Mouse (Mus musculus) urinary bladder, postnatal 25 days (tissue): ENCODE data around the gene Tspan17.
"Not testable (repeated sequence)": the region's sequence is repeated elsewhere in the genome, so short reads cannot be mapped to it uniquely, and the experiment has no call there.

Experiments used
- DNase-seq: peaks from one replicate; pipeline ENCODE4 v3.0.0; 2022; ENCODE audit warnings: low spot score

Gene Tspan17

GRCm38 (mm10) chr13:54760906-54761305 is 28.3 kb upstream of the Tspan17 start:
- DNase-seq, result no peak

DNA sequence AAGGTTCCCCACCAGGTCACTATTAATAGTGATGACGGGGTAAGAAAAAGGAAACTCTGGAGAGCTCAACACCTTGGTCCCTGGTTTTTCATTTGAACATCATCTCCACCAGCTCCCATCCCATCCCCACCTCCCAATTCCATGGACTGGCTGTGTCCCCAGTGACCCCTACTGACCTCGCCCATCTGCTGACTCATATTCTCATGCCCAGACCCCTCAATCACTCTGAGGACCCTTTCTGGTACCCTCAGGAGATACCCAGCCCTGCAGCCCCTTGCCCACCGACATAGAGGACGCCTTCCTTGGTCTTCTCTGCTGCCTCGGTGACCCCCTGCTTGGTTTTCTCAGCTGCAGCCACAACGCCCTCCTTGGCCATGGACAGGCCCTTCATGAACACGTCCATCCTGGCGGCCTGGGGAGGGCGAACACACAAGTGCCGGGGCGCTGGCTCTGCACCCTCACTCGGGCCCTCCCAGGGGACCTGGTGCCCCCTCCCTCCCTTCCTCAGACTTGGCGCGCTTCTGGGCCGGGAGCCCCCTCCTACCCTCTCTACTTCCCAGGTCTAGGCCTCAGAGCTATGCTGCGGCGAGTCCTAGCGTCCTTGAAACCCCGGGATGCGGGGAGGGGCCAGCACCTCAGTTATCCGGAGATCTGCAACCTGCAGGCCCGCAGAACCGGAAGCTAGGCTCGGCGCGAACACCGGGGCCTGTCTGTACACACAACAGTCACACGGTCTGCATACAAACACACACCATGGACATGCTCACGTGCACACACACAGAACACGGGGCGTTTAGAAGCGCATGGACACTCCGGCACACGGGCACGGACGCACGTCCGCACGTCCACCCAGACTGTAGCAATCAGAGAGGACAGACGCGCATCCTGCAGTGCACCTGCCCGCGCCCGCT is 23.6 kb upstream of the Tspan17 start:
- DNase-seq, result no peak

GRCm38 (mm10) chr13:54766192-54766768 is 22.9 kb upstream of the Tspan17 start, which contains the start of gene Sncb:
Sncb (minus strand) TSS chr13:54766595.
- peak; percentile 42 for DNase-seq

DNA sequence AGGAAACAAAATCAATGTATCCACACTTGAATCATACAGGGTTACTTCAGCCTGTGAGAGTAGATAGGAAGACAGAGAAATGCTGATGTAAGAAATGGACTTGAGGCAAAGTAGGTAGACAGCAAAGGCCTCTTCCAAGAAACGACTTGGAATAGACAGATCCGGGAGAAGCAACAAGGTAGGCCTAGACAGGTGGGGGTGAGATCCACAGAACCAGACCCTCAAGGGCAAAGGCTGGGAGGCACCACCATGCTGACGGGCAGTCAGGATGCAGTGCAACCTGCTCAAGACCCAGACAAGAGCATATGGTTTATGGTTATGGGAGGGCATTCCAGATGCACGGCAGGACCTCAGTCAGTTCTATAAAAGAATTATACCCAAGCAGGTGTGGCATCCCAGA is 22.2 kb upstream of the Tspan17 start:
- DNase-seq, result no peak

GRCm38 (mm10) chr13:54780592-54780991 is 8.6 kb upstream of the Tspan17 start:
- no peak for DNase-seq

DNA sequence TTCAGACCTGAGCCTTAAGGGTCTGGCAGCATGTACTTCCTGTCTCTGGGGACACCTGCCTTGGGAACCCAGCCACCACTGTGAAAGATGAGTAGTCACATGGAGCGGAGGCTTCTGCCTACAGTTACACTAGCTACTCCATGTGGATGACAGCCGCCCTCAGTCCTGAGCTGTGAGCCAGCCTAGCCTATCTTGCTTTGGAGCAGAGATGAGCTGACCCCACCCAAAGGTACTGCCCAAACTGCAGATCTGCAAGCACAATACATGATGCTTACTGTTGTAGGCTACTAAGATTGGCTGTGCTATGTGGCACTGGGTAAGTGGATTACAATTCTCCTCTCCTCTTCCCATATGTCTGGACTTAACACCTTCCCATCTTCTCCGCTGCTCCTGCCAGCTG is 8.1 kb upstream of the Tspan17 start:
- no peak for DNase-seq

- no peak for DNase-seq
Measured at GRCm38 (mm10) chr13:54783235-54783634, 5.9 kb upstream of the Tspan17 start.

GRCm38 (mm10) chr13:54783698-54784097 is 5.5 kb upstream of the Tspan17 start, which contains the start of gene Eif4e1b:
Eif4e1b (plus strand) TSS chr13:54783998.
- DNase-seq, result no peak

GRCm38 (mm10) chr13:54787591-54787990 is 1.6 kb upstream of the Tspan17 start:
- not testable (repeated sequence) for DNase-seq

DNA sequence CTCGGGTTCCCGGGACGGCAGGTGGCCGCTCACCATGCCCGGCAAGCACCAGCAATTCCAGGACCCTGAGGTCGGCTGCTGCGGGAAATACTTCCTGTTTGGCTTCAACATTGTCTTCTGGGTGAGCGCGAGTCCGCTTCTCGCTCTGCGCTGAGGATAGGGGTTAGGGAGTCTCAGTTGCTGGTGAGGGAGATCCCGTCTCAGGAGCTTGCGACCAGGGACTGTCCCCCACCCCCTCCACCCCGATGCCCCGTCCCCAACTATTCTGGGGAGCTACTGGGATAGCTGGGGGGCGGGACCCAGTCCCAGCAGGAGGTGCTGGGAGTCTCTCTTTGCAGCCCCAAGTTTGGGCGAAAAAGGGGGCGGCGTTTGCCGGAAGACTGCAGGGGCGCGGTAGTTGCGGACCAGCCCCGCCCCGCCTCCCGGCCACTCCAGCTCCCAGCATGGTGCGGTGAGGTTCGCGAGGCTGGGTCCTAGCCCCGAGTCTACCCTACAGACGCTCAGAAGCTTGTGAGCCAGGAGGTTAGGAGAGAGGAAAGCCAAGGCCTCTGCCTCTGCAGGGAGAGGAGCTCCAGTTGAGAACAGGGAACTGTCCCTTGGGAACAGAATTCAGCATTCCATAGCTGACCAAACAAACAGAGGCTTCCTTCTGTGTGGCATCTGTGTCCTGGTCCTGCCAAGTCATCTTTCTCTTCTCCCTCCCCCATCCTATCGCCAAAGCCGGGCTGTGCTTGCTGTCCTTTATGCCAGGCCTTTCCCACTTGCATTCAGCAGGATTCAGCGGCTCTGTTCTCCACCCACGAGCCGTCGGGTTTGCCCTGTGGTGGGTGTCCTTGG is 602 bp downstream of the Tspan17 start:
- peak; percentile 51 for DNase-seq

DNA sequence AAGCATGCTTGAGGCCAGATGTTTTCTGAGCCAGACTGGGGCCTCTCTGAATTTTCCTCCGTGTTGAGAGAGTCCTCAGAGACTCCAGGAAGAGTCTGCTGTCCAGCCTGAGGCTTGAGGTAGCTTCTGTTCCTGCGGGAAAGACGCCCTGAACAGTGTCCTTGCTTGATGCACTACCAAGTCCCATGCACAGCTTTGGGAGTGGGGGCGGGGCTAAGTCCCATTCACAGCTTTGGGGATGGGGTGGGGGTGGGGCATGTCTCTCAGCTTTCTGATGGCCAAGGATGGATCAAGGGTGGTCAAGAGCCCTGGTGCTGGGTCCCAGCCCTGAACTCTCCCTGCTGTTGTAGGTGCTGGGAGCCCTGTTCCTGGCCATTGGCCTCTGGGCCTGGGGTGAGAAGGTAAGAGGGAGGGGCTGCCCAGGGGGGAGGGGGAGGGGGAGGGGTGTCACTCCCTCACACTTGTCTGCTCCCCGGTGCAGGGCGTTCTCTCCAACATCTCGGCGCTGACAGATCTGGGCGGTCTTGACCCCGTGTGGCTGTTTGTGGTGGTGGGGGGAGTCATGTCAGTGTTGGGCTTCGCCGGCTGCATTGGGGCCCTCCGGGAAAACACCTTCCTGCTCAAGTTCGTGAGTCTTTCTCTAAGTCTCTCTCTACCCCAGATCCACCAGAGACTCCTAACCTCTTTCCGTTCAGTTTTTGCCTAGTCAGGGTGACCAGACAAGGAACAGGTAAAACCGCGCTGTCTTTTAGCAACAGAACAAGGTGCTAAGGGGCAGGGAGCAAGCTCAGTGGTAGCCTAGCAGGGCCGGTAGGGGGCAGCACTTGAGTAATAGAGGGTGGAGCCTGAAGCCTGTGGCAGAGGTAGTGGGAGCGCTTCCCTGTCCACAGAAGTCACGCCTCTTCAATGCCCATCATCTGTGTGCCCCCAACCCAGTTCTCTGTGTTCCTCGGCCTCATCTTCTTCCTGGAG is 3.4 kb downstream of the Tspan17 start:
- DNase-seq, result no peak

DNA sequence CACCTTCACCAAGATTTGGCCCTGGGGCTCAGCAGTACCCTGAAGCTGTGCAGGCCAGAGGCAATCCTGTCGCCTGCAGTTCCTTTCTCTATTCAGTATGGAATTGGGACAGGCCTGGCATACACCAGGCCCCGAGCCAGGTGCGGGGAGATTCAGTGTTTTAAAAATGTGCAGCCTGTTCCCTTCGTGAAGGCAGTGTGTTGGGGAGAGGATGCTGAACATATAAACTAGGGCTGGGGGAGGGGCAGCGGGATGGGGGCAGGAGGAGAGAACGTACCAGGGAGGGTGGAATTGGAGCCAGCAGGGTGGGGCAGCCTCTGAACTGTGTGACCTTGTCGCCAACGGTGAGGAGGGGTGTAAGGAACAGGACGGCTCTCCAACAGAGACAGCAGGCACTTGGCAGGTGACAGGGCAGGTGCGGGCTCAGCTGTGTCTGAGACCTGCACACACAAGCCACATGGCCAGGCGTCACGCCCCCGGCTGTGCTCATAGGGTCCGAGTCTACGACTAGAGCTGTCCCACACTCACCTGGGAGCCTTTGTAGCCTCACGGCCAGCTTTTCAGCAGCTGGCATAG is 4.9 kb downstream of the Tspan17 start:
- DNase-seq, result no peak

DNA sequence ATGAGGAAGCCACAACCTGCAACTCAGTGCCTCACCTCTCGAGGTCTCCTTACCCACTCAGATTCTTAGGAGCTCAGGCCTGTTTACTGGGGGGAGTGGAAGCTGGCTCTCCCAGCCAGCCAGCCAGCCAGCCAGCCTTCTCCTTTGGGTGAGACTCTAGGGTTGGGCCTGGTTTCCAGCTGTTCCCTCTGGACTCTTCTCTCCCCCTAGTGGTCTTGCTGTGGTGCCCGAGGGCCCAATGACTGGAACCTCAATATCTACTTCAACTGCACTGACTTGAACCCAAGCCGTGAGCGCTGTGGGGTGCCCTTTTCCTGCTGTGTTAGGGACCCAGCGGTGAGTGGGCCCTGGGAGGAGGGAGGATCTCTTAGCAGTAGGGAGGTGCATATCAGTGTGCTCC is 5.7 kb downstream of the Tspan17 start:
- DNase-seq, result no peak

GRCm38 (mm10) chr13:54797356-54797755 is 8.2 kb downstream of the Tspan17 start:
- no peak for DNase-seq

GRCm38 (mm10) chr13:54797861-54798643 is 8.9 kb downstream of the Tspan17 start:
- no peak for DNase-seq

- DNase-seq, result no peak
Measured at GRCm38 (mm10) chr13:54798740-54799139, 9.6 kb downstream of the Tspan17 start.

- peak; percentile 72 for DNase-seq
Measured at GRCm38 (mm10) chr13:54799701-54800100, 10.5 kb downstream of the Tspan17 start.

DNA sequence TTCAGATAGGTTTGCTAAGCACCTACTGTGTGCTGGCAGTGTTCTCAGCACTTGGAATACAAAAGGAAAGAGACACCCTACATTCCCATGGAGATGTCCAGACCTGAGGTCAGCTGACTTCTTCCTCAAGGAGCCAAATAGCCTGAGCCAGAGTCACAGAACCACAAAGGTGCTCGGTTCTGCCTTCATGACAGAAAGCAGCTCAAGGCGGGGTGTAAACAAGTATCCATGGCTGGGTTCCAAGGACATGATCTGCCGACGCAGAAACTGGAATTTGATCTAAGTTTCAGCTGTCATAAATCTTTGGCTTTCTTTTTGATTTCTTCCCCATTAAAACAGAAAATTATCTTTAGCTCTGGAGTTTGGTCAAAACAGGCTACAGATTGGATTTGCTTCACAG is 11.0 kb downstream of the Tspan17 start:
- no peak for DNase-seq

DNA sequence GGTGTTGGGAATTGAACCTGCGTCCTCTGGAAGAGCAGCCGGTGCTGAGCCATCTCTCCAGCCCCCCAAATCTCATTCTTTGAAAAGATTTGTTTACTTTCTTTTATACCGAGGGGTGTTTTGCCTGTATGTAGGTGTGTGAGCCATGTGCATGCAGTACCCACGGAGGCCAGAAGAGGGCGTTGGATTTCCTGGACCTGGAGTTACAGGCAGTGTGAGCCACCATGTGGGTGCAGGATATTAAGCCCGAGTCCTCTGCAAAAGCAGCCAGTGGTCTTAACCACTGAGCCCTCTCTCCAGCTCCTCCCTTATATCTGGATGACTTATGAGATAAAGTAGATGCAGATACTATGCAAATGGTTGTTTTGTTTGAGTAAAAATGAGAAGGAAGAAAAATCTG is 13.8 kb downstream of the Tspan17 start:
- no peak for DNase-seq
